Mouse (Mus musculus): ENCODE data around the gene Hbp1. TPM values are rescaled to one million over a fixed set of nuclear protein-coding genes. Genes with fewer than 3 reads are reported as not detected.

The Hbp1 gene
- polyA plus RNA-seq, 1 experiment: 57.8 TPM

Other genes with a start within 250 kb of the Hbp1 start
- gene Gpr22, start 236.6 kb downstream of the Hbp1 start, polyA plus RNA-seq (2012; ENCODE audit: insufficient read depth, insufficient read length, missing spikeins): not detected in 2 replicates
- gene Prkar2b, start 110.8 kb upstream of the Hbp1 start, polyA plus RNA-seq (2012; ENCODE audit: insufficient read depth, insufficient read length, missing spikeins): 809 and 945 TPM in 2 replicates

Measured in brown adipose tissue, adult 24 weeks (tissue).